Mouse (Mus musculus): ENCODE results near the gene Cdc37l1.

Cdc37l1 gene

DNA sequence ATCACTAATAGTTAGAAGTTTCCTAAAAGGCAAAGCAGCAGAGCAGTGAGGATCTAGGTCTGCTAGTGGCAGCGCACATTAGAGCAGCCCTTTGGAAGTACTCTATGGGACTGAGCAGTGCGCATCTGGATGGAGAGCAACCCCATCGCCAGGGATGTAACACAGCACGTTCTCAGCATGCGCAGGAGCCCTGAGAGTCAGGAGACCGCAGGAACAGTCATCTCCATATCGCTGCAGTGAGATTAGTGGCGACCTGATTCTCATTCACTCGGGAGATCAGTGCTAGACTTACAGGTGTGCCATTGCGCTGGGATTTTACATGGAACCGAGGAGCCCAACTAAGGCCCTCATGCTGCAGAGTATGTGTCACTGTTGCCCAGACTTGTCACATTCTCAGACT lies 18.9 kb downstream of the Cdc37l1 start:
- no peak for DNase-seq

- DNase-seq, result no peak
Measured at GRCm38 (mm10) chr19:29011355-29011990, 21.3 kb downstream of the Cdc37l1 start.

DNA sequence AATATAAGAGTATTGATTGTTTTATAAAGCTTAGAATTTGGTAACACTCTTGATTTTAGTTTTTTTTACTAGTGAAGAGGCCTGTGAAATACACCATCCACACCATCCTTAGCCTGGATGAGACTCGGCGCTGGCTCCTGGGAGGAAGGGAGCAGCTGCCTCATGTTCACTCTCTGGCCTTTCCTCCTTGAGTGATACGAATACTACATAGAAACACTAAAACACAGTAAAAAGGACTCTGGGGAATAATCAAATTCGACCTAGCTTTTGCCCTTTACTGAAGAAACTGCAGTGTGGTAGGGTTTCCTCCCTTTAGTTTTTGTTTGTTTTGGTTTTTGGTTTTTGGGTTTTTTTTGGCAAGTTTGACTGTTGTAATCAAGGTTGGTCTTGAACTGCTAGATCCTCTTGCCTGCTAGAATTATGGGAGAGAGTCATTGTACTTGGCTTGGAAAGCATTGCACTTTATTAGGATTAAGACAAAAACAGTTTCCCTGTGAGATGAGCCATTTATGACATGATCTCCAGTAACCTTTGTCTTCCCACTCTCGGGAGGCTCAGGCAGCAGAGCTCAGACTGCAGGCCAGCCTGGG lies 24.4 kb downstream of the Cdc37l1 start:
- no peak for DNase-seq

DNA sequence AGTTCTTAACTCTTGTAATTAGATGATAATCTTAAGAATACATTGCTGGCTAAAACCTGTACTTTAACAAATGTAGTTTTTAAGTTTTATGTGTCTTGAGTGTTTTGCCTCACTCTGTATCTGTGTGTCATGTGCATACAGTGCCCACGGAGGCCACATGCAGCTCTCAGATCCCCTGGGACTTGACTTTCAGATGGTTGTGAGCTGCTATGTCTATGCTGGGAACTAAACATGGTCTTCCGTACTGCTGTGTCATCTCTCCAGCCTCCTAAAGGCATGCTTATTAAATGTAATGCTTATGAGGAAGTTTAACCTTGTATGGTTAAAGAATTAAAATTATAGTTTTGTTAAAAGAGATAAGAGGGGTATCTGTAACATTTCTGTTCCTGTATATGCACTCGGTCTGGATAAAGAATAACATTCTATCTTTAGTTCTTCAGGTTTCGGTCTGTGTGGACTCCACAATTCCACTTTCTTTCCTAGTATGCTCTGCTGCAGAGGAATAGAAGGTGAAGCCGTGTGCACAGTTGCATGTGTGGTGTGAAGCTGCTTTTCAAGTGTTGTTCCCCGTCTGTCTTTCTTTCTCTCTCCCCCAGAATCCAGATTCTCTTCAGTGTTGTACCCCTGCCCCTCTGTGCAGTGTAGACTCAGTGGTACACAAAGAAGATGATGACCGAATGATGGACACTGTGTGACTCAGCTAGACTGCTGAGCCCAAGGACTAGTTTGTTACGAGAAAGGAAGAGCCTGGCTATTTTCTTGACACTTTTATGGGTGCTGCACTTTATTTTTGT lies 25.5 kb downstream of the Cdc37l1 start:
- DNase-seq, result no peak

- no peak for DNase-seq
Measured at GRCm38 (mm10) chr19:29016204-29016765, 26.1 kb downstream of the Cdc37l1 start.

- DNase-seq, result no peak
Measured at GRCm38 (mm10) chr19:29016786-29017185, 26.6 kb downstream of the Cdc37l1 start.

DNA sequence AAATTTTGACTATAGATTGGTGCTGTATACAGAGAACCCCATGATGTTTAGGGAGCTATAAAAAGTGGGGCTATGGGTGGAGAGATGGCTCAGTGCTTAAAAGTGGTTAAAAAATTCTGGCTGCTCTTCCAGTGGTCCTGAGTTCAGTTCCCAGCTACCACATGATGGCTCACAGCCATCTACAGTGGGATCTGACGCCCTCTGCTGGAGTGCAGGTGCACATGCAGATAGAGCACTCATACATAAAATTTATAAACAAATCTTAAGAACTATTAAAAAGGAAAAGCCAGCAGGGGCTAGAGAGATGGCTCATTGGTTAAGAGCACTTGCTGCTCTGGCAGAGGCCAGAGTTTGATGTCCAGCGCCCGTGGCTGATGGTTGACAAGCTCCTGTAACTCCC lies 29.5 kb downstream of the Cdc37l1 start:
- DNase-seq, result no peak

DNA sequence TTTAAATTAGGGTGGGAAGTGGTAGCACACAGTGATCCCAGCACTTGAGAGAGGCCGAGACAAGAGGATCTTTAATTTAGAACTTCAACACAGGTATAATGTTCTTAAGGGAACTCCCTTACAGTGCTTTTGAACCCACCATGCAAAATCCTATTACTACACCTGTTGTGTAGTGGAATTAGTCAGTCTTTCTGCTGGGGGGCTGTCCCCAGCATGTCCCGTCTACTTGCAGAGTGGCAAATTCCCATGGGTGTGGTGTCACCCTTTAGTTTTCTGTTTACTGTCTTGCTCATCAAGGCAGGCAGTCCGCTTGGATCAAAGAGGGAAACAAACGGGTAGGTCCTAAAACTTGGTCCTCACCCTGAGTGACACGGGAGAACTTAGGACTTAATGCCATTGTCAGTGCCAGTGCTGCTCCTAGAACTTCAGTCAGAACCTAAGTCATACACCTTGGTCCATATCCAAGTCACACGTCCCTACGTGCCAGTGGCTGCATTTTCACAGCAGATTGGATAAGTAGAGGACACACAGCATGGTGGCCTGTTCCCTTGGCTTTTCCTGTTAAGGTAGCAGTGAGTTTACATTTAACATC lies 31.7 kb downstream of the Cdc37l1 start:
- no peak for DNase-seq

DNA sequence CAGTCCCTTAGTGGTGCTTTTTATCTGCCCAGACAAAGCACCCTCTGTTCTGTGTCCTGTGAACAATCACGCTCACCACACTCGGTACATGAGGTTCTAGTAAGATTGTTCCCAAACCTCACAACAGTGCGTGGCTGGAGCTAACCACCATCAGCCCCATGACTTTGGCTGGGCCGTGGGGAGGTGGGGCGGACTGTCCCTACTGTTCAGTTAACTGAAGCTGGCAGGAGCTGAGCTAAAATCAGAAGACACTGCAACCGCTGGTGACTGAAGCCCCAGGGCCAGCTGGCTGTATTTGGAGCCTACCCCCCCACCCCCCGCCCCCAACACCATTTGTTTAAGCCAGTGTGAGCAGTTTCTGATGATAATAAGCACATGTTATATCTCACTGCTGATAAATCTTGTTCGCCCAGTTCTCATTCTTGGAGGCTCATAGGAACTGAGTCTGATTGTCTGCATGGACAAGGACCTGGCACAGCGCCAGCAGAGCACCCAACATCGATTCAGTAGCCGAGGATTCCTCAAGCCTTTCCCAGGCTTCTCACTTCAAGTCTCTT lies 34.3 kb downstream of the Cdc37l1 start:
- DNase-seq, result peak; percentile 53

GRCm38 (mm10) chr19:29031788-29032187 lies 41.6 kb downstream of the Cdc37l1 start:
- DNase-seq, result no peak

DNA sequence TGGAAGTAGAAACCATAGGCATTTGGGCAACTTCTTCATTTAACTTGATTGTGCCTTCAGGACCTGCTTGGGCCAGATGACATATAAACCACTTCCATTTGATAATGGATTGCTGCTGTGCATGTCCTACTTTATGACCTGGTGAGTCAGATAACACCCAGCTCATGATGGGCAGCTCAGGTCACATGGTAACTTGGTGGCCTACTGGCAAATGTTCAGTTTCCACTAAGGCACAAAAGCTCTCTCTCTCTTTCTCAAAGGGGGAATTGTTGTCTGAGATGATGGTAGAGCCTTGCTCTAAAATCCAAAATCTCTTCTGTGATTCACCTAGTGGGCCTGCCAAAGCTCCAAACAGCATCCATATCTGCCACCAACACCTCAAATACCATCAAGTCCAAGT lies 42.5 kb downstream of the Cdc37l1 start:
- DNase-seq, result no peak

- DNase-seq, result no peak
Measured at GRCm38 (mm10) chr19:29037026-29037425, 46.9 kb downstream of the Cdc37l1 start.

GRCm38 (mm10) chr19:29037541-29037940 lies 47.4 kb downstream of the Cdc37l1 start:
- no peak for DNase-seq

DNA sequence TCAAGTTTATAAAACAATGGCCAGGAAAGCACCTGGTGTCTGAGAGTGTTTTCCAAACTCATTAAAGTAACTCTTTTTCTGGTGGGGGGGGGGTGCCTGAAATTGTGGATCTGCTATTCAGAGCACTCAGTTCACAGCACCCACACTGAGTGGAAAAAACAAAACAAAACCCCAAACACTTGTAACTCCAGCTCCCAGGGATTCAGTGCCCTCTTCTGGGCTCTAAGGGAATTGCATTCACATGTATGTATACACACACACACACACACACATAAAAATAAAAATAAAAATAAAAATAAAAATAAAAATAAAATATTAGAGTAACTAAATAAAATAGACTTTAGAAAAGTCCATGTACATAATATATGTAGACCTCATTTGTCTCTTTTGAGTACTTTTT lies 49.2 kb downstream of the Cdc37l1 start:
- no peak for DNase-seq

- DNase-seq, result no peak
Measured at GRCm38 (mm10) chr19:29040206-29040605, 50.1 kb downstream of the Cdc37l1 start.

- no peak for DNase-seq
Measured at GRCm38 (mm10) chr19:29042143-29042542, 52.0 kb downstream of the Cdc37l1 start.

DNA sequence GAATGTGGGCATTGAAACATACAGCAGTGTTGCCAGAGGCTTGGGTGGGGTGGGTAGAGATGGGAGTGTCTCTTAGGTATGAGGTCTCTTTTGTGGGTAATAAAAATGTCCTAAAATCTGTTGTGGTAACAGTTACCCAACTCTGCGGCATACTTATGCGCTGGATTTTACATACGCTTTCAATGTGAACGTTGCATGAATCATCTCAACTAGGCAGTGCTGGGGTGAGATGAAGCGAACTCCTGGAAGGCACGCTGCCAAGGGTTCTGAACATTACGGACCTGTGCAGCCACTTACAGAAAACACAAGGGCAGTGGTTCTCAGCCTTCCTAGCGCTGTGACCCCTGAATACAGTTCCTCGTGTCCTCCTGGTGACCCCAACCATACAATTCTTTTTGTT lies 52.5 kb downstream of the Cdc37l1 start:
- DNase-seq, result no peak

- no peak for DNase-seq
Measured at GRCm38 (mm10) chr19:29044353-29044768, 54.2 kb downstream of the Cdc37l1 start.

DNA sequence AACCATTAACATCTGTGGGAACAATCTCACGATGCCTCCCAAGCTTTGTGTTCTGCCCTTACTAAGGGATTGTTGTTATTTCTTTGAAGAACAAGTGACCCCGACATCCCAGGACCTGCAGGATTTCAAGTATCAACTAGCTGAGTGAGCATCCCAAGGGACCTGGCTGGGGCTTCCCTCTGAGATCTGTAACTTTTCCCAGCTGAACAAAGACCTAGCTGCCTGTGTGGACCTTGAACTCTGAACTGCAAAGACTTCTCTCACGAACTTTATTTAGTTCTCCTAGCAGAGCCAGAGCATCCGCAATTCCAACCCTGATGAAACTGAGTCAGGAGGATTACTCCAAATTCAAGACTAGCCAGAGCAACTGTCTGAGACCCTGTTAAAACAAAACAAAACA lies 55.2 kb downstream of the Cdc37l1 start:
- no peak for DNase-seq

GRCm38 (mm10) chr19:29045956-29046650 lies 56.0 kb downstream of the Cdc37l1 start:
- no peak for DNase-seq

- DNase-seq, result no peak
Measured at GRCm38 (mm10) chr19:29046961-29047333, 56.8 kb downstream of the Cdc37l1 start.

- peak; percentile 63 for DNase-seq
Measured at GRCm38 (mm10) chr19:29047334-29048170, 57.4 kb downstream of the Cdc37l1 start, which contains the start of gene Ak3. Ak3 (minus strand) TSS chr19:29047961.
